Mouse (Mus musculus) intestine, embryonic 15.5 days (tissue): Measurements from ENCODE around the gene Coasy. TPM values are rescaled to one million over a fixed set of nuclear protein-coding genes. Genes with fewer than 3 reads are reported as not detected.
A peak's percentile ranks its signal among the peaks of the same experiment; 100 is the strongest.

Experiments used
- ATAC-seq: fragments of 200-750 bp; cut with Nextera tagmentation; 2 replicates; pipeline ENCODE4 v1.8.0; 2017; ENCODE audit warnings: moderate TSS enrichment, moderate library complexity
- H3K27ac ChIP-seq: fragments of 300-500 bp; sonication (generic); 2 replicates; pipeline ENCODE4 v1.5.1; 2015; ENCODE audit warnings: mild to moderate bottlenecking, inconsistent platforms
- H3K27me3 ChIP-seq: fragments of 300-500 bp; sonication (generic); replicated peaks from 2 replicates; pipeline ENCODE4 v1.6.1; 2015; ENCODE audit warnings: inconsistent platforms
- H3K36me3 ChIP-seq: fragments of 300-500 bp; sonication (generic); 2 replicates; pipeline ENCODE4 v1.6.1; 2015; ENCODE audit warnings: inconsistent platforms
- H3K4me1 ChIP-seq: fragments of 300-500 bp; sonication (generic); replicated peaks from 2 replicates; pipeline ENCODE4 v1.6.1; 2015; ENCODE audit warnings: inconsistent platforms
- H3K4me2 ChIP-seq: fragments of 300-500 bp; sonication (generic); replicated peaks from 2 replicates; pipeline ENCODE4 v1.6.1; 2015; ENCODE audit warnings: mild to moderate bottlenecking, inconsistent platforms
- H3K4me3 ChIP-seq: fragments of 300-500 bp; sonication (generic); replicated peaks from 2 replicates; pipeline ENCODE4 v1.5.1; 2015; ENCODE audit warnings: inconsistent platforms
- H3K9ac ChIP-seq: fragments of 300-500 bp; sonication (generic); 2 replicates; pipeline ENCODE4 v1.6.1; 2015; ENCODE audit warnings: inconsistent platforms
- H3K9me3 ChIP-seq: fragments of 300-500 bp; sonication (generic); 2 replicates; pipeline ENCODE4 v1.6.1; 2016; ENCODE audit warnings: inconsistent platforms
- WGBS: fragments of 180-500 bp; shearing (Covaris S2); methylation state at CpG from one replicate; pipeline ENCODE4 v1.1.7; 2015; 5-methylcytosine and 5-hydroxymethylcytosine counted together
- polyA plus RNA-seq: library from polyadenylated mRNA; unstranded; fragments of >200 nt; fragmentation: Nextera tagmentation; extraction: Ambion mirVana; gene quantifications from 2 replicates; pipeline ENCODE4 v1.2.1, GENCODE M21; 2015

Coasy gene
- polyA plus RNA-seq, 1 experiment from 2014 or later: 41.8 TPM

DNA sequence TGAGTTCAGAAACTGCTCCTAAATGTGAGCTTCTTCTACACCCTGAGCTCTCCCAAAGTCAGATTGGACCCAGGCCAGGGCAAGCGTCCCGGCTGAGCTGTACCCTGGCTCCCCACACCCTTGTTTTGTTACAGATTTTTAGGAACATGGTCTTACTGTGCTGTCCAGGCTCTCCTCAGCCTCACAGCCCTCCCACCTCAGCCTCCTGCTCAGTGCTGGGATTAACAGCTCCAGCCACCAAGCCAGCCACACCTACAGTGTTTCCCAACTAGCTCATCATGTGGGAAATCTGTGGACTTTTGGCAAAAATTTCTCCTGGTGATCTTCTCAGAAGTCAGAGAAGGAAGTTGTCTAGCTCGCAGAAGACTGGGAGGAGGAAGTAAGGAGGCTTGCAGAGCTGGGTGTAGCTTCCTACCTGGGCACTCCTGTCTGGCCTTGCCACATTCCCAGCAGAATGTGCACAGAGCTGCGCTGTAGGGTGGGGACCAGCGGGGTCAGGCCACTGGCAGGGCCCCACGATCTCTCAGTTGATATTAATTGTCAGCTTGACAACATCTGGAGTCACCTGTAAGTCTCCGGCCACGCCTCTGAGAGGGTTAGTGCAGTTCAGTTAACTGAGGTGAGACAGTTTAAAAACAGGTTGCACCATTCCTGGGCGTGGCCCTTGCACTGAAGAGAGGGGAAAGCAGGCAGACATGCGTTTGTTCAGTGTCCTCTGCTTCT is 29.5 kb upstream of the Coasy start:
- Histone ChIP-seq H3K4me3 (no peak overlapping the region), H3K36me3 (peaks cover 5% of the 10 kb centered on the region; the same call in 1 of the 2 replicates), H3K9me3 (no peaks in the 10 kb centered on the region), H3K4me2 (no peak overlapping the region), H3K27me3 (no peaks in the 10 kb centered on the region), H3K27ac (peak overlapping the region; percentile 65), H3K9ac (no peak overlapping the region), H3K4me1 (peaks cover 26% of the 10 kb centered on the region)
- WGBS: 70% methylated on average over 10 of the region's 10 CpGs
- ATAC-seq: peak; percentile 79

DNA sequence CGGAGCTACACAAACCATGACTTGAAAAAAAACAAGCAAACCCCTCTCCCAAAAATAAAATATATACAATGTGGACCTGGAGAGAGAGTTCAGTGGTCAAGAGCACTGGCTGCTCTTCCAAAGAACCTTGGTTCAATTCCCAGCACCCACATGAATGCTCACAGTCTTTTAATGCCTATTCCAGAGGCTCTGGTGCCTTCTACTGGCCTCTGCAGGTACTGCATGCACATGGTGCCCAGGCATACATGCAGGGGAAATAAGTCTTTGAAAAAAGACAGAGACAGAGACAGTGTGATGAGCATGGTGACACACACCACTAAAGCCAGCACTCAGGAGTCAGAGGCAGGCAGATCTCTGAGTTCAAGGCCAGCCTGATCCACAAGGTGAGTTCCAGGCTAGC is 28.4 kb upstream of the Coasy start:
- no peak overlapping the region for H3K4me2 ChIP-seq
- H3K9me3 ChIP-seq: no peaks in the 10 kb centered on the region
- H3K4me1 ChIP-seq: peaks cover 34% of the 10 kb centered on the region
- H3K27ac ChIP-seq: no peak overlapping the region
- H3K36me3 ChIP-seq: no peaks in the 10 kb centered on the region
- H3K27me3 ChIP-seq: no peaks in the 10 kb centered on the region
- no peak for ATAC-seq
- 94% methylated on average over 1 of the region's 1 CpGs for WGBS
- no peak overlapping the region for H3K9ac ChIP-seq
- H3K4me3 ChIP-seq: no peak overlapping the region

DNA sequence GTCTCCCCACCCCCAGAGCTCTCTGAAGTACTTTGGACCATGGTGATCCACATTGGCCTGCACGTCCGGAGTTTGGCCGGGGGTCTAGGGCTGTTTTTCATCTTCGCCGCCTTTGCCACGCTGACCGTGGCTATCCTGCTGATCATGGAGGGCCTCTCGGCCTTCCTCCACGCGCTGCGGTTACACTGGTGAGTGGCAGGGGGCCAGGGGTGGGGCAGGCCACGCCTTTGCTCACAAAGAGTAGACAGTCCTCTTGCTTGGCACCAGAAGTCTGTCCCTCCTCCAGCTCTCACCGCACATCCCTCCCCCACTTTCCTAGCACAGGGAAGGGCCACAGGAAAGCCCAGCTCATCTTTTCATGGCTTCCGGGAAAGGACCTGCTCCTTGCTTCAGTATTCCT is 26.9 kb upstream of the Coasy start:
- H3K4me2 ChIP-seq: no peak overlapping the region
- ATAC-seq: no peak
- H3K9ac ChIP-seq: no peak overlapping the region
- H3K4me3 ChIP-seq: no peak overlapping the region
- H3K9me3 ChIP-seq: no peaks in the 10 kb centered on the region
- no peak overlapping the region for H3K27ac ChIP-seq
- H3K36me3 ChIP-seq: no peaks in the 10 kb centered on the region
- peaks cover 43% of the 10 kb centered on the region for H3K4me1 ChIP-seq
- WGBS: 73% methylated on average over 14 of the region's 14 CpGs
- no peaks in the 10 kb centered on the region for H3K27me3 ChIP-seq

DNA sequence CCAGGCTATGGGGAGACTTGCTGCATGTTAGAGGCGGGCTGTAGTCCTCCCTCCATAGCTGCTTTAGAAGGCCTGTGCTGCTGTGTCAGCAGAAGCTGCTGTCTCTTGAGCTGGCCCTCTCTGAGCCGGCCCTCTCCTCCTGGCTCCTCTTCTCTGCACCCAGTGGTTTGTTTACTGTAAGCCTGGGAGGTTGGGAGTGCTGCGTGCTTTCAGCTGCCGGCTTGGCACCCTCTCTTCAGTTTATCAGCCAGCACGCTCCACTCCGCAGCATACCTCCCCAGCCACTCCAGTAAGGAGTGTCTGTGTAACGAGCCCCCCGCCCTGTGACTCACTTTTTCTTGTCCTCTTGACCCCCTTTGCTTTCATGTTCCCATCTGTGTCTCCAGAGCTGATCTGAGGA is 25.5 kb upstream of the Coasy start:
- H3K36me3 ChIP-seq: no peaks in the 10 kb centered on the region
- H3K27ac ChIP-seq: peak overlapping the region; percentile 89
- ATAC-seq: peak; percentile 68
- H3K4me2 ChIP-seq: peak overlapping the region; percentile 22
- no peak overlapping the region for H3K4me3 ChIP-seq
- peak overlapping the region; percentile 8; the same call in 1 of the 2 replicates for H3K9ac ChIP-seq
- WGBS: 21% methylated on average over 8 of the region's 8 CpGs
- H3K27me3 ChIP-seq: no peaks in the 10 kb centered on the region
- peaks cover 49% of the 10 kb centered on the region for H3K4me1 ChIP-seq
- no peaks in the 10 kb centered on the region for H3K9me3 ChIP-seq

DNA sequence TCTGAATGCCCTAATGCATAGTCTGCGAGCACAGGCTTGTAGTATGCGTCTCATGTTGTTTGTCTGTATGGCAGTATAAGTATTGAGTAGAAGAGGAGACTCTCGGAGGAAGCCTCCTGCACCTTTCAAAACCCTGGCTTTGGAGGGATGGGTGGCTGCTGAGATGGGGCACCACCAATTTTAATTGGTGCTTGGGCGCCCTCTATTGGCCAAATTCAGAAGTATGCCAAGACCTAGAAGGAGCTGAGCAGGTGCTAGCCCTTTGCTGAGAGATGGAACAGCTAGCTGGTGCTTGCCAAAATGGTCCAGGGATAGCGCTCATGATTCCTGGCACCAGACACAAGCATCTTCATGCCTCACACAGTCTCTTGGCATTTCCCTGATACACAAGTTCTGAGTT is 24.5 kb upstream of the Coasy start:
- 25% methylated on average over 5 of the region's 5 CpGs for WGBS
- H3K36me3 ChIP-seq: no peaks in the 10 kb centered on the region
- no peaks in the 10 kb centered on the region for H3K9me3 ChIP-seq
- no peak overlapping the region for H3K4me3 ChIP-seq
- H3K27me3 ChIP-seq: no peaks in the 10 kb centered on the region
- peaks cover 55% of the 10 kb centered on the region for H3K4me1 ChIP-seq
- H3K4me2 ChIP-seq: no peak overlapping the region
- H3K9ac ChIP-seq: no peak overlapping the region
- ATAC-seq: no peak
- peak overlapping the region; percentile 89 for H3K27ac ChIP-seq

DNA sequence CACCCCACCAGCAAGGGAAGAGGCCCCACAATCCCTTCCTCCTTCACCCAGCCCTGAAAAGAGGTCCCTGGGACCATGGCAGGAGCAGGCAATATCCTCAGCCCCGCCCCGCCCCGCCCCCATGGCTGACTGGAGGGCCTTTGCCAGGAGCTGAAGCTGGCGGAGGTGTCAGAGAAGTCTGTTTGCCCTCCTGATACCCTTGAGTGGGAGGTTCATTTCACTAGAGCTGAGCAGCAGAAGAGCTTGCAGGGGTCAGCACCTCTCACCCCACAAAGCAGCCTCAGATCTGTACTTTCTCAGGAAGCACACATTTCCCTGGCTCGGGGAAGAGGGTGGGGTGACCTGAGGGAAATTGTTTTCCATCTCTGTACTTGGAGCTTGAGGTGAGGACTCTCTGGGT is 23.6 kb upstream of the Coasy start:
- H3K4me3 ChIP-seq: no peak overlapping the region
- H3K36me3 ChIP-seq: no peaks in the 10 kb centered on the region
- H3K27me3 ChIP-seq: no peaks in the 10 kb centered on the region
- 48% methylated on average over 5 of the region's 5 CpGs for WGBS
- peak overlapping the region; percentile 15; the same call in 1 of the 2 replicates for H3K4me2 ChIP-seq
- H3K9me3 ChIP-seq: no peaks in the 10 kb centered on the region
- no peak overlapping the region for H3K9ac ChIP-seq
- peak; percentile 23; the same call in 1 of the 2 replicates for ATAC-seq
- H3K27ac ChIP-seq: peak overlapping the region; percentile 83
- peaks cover 62% of the 10 kb centered on the region for H3K4me1 ChIP-seq

DNA sequence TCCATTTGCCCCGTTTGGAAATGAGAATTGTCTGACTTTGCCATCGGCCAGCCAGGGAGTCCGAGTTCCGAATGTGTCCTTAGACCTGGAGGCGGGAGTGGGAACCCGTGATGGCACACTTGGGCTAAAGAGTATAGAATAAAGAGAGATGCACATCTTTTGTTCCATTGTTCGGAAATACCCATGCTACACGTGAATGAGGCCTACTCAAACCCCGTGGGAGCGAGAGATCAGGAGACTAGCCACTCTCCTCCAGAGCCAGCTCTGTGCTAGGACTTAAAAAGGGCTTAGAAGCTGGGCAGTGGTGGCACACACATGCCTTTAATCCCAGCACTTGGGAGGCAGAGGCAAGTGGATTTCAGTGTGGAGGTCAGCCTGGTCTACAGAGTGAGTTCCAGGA is 22.9 kb upstream of the Coasy start:
- Histone ChIP-seq H3K27me3 (no peaks in the 10 kb centered on the region), H3K4me2 (no peak overlapping the region), H3K9ac (no peak overlapping the region), H3K4me3 (no peak overlapping the region), H3K4me1 (peaks cover 69% of the 10 kb centered on the region), H3K36me3 (no peaks in the 10 kb centered on the region), H3K27ac (peak overlapping the region; percentile 83), H3K9me3 (no peaks in the 10 kb centered on the region)
- 80% methylated on average over 10 of the region's 10 CpGs for WGBS
- no peak for ATAC-seq

DNA sequence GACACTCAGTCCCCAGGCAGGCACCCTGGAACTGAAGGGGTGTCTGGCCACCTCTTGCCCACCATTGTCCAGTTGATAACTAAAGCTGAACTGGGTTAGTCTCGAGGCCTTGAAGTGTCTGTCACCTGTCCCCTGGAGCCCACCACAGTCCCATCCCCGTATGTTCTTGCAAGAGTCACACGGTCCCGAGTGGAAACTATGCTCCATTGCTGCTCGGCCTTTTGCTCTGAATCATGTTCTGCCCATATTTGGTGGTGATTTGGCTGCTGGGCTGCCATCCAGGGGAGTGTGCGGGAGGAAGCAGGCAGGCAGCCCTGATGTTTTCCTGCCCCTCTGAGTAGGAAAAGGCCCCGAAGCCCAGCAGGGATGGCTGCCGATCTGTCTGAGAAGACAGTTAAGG is 22.2 kb upstream of the Coasy start:
- whole genome bisulfite sequencing: 45% methylated on average over 8 of the region's 8 CpGs
- ATAC-seq: no peak
- Histone ChIP-seq H3K27me3 (no peaks in the 10 kb centered on the region), H3K4me3 (no peak overlapping the region), H3K4me1 (peaks cover 73% of the 10 kb centered on the region), H3K9me3 (no peaks in the 10 kb centered on the region), H3K9ac (no peak overlapping the region), H3K4me2 (no peak overlapping the region), H3K36me3 (no peaks in the 10 kb centered on the region), H3K27ac (peak overlapping the region; percentile 83)

DNA sequence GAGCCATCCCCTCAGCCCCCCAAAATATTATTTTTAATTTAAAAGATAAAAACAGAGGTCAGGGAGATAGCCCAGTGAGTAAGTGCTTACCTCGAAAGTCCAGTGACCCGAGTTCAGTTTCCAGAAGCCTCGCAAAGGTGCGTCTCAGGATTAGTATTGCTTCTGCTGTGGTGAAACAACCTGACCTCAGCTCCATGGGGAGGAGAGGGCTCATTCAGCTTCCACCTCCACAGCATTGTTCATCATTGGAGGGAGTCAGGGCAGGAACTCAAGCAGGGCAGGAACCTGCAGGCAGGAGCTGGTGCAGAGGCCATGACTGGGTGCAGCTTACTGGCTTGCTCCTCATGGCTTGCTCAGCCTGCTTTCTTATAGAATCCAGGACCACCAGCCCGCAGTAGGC is 21.3 kb upstream of the Coasy start:
- Histone ChIP-seq H3K27me3 (no peaks in the 10 kb centered on the region), H3K9ac (no peak overlapping the region), H3K36me3 (no peaks in the 10 kb centered on the region), H3K9me3 (no peaks in the 10 kb centered on the region), H3K4me1 (peaks cover 71% of the 10 kb centered on the region), H3K4me3 (no peak overlapping the region), H3K27ac (peak overlapping the region; percentile 99), H3K4me2 (no peak overlapping the region)
- no peak for ATAC-seq
- WGBS: 85% methylated on average over 5 of the region's 5 CpGs

DNA sequence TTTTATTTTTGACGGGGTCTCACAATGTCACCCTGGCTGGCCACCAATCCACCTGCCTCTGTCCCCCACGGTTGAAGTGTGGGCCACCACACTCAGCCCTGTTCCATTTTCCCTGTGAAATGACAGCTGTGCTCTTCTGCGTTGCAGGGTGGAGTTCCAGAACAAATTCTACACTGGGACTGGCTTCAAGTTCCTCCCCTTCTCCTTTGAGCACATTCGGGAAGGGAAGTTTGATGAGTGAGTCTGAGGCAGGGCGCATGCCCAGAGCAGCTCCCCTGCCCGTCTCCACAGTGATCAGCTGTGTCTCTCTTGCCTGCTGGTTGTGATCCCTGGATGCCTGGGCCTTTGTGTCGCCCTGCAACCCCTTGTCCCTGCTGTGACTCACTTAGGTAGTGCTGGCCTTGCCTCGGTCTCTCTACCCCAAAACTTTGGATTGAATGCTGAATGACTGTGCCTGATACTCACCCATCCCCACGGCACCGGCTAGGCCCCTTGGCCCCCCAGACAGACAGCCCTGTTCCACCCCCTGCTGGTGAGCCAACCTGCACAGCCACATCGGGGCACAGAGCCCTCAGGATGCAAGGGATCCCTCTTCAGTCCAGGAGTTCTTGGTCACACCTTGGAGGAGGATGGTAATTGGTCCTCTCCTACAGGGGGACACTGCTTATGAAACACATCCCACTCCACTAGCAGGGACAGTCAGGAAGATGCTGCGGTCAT is 20.0 kb upstream of the Coasy start:
- no peak overlapping the region for H3K4me2 ChIP-seq
- WGBS: 70% methylated on average over 12 of the region's 12 CpGs
- peaks cover 63% of the 10 kb centered on the region for H3K4me1 ChIP-seq
- H3K4me3 ChIP-seq: no peak overlapping the region
- no peaks in the 10 kb centered on the region for H3K9me3 ChIP-seq
- no peaks in the 10 kb centered on the region for H3K27me3 ChIP-seq
- no peak for ATAC-seq
- no peaks in the 10 kb centered on the region for H3K36me3 ChIP-seq
- peak overlapping the region; percentile 99; the same call in 1 of the 2 replicates for H3K27ac ChIP-seq
- no peak overlapping the region for H3K9ac ChIP-seq

DNA sequence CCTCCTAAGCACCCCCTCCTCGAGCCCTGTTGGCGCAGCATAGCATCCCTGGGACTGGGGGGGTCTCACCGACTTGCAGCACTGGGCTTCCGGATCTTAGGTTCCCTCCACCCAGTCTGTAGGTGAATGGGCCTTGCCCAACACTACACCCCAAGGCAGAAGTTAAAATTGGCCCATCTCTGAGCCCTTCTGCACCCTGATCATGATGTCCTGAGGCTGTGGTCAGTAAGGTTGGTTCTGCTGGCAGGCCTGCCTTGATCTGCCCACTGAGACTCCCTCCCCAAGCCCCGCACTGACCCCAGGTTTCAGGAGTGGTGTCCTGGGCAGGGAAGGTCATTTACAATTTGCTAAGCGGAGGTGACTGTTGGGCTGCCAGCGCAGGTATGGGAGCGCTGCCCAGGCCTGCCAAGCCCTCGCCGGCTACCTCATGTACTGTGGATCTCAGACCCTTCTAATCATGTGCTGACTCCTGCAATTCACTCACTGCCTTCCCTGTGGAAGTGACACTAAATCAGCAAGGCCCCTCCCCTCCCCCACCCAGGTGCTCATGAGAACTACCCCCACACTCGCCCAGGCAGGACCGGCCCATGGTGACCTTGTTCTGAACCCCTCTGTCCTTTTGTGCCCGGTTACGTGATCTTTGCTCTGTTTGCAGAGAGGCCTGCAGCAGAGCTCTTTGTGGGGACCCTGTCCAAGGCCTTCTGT is 19.2 kb upstream of the Coasy start:
- ATAC-seq: peak; percentile 41
- no peaks in the 10 kb centered on the region for H3K9me3 ChIP-seq
- peak overlapping the region; percentile 45 for H3K4me2 ChIP-seq
- WGBS: 57% methylated on average over 14 of the region's 14 CpGs
- peak overlapping the region; percentile 29; the same call in 1 of the 2 replicates for H3K9ac ChIP-seq
- no peaks in the 10 kb centered on the region for H3K27me3 ChIP-seq
- peaks cover 59% of the 10 kb centered on the region for H3K4me1 ChIP-seq
- H3K27ac ChIP-seq: peak overlapping the region; percentile 99
- no peak overlapping the region for H3K4me3 ChIP-seq
- no peaks in the 10 kb centered on the region for H3K36me3 ChIP-seq

DNA sequence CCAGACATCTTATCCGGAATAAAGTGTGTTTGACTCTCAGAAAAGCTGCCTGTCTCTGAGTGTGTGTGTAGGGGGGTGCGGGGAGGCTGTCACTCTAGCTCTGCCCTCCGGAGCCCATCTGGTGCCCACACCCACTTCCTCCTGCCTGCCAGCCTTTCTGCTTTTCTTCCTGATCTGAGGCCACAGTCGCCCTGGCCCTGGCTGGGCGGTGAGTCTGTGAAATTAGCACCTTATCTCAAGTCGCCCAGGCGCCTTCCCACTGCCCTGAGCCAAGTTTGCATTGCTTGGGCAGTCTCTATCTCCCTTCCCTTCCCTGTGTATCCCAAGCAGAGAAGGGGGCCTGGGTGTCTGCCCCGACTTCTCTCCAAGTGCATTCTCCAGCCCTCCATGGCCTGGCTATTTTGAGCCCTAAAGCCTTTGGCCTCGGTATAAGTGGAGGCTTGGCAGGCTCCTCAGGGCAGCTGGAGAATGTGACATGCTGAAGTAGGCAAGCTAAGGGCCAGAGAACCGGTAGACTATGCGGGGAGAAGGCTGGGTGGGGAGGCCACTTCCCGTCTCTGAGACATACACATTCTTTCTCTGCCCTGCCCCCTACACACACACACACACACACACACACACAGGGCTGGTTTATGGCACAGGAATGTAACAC is 18.6 kb upstream of the Coasy start:
- ATAC-seq: peak; percentile 79
- 12% methylated on average over 12 of the region's 12 CpGs for WGBS
- Histone ChIP-seq H3K4me1 (peaks cover 52% of the 10 kb centered on the region), H3K9me3 (no peaks in the 10 kb centered on the region), H3K4me2 (peak overlapping the region; percentile 45), H3K4me3 (no peak overlapping the region), H3K27ac (peak overlapping the region; percentile 99), H3K27me3 (no peaks in the 10 kb centered on the region), H3K36me3 (no peaks in the 10 kb centered on the region), H3K9ac (peak overlapping the region; percentile 29)
